In genomic region chr7:73535861-73536200, GRCm38 (mm10) we compare ENCODE assay signal across 9 mouse cellular contexts. TPM values are rescaled to one million over a fixed set of nuclear protein-coding genes. Genes with fewer than 3 reads are reported as not detected.
DNase-seq lines count a peak whose midpoint lies in the region; ATAC-seq lines count a peak whose summit lies in the region.
"Had no signal": no experiment of that assay in that cellular context is flagged by ENCODE, and none has a peak within 500 bp of the region (broad histone marks: within the 10 kb centered on the region; RNA-seq: fewer than 3 reads in every experiment).

No protein-coding gene starts in this region.

- DNase-seq in kidney, adult 18-20 months, result peak; percentile 21
- no peak for DNase-seq in kidney, postnatal 4 days
- no peak for DNase-seq in neural tube, embryonic 10.5 days (ENCODE audit: extremely low spot score, low spot score)
- no peak for DNase-seq in spleen, postnatal 14 days (ENCODE audit: low spot score in 2 of 2)
- DNase-seq in retina, embryonic 14.5 days (ENCODE audit: low spot score), result no peak
- DNase-seq: gastrocnemius, postnatal 25 days had no signal

- peaks cover 52% of the 10 kb centered on the region for H3K4me1 ChIP-seq in neural tube, embryonic 15.5 days
- H3K4me1 ChIP-seq in intestine, embryonic 16.5 days (ENCODE audit: control insufficient read depth, insufficient read depth, low read length), result peaks cover 44% of the 10 kb centered on the region

- no peak overlapping the region for H3K4me3 ChIP-seq in neural tube, embryonic 15.5 days (replicated peaks)
- H3K4me3 ChIP-seq in intestine, embryonic 16.5 days (ENCODE audit: low read length), result no peak overlapping the region
- H3K4me3 ChIP-seq: embryonic facial prominence, embryonic 12.5 days had no signal

- H3K27ac ChIP-seq in neural tube, embryonic 15.5 days (replicated peaks), result peak overlapping the region; percentile 33; the same call in 1 of the 2 replicates
- H3K27ac ChIP-seq in intestine, embryonic 16.5 days (ENCODE audit: low read length), result peak overlapping the region; percentile 72
- H3K27ac ChIP-seq: embryonic facial prominence, embryonic 12.5 days had no signal

- ATAC-seq in neural tube, embryonic 15.5 days (ENCODE audit: low FRiP score), result no peak
- no peak for ATAC-seq in intestine, embryonic 16.5 days

- H3K4me2 ChIP-seq in neural tube, embryonic 15.5 days, result 0 out of 2 replicates have a peak overlapping the region, but pooled peaks have one; percentile 5
- H3K4me2 ChIP-seq in intestine, embryonic 16.5 days (ENCODE audit: low read depth, low read length), result no peak overlapping the region

- WGBS in neural tube, embryonic 15.5 days, result 82% methylated on average over 4 of the region's 4 CpGs
- WGBS in intestine, embryonic 16.5 days, result 47% methylated on average over 4 of the region's 4 CpGs

- H3K9ac ChIP-seq in neural tube, embryonic 15.5 days (replicated peaks), result no peak overlapping the region
- H3K9ac ChIP-seq in intestine, embryonic 16.5 days (ENCODE audit: low read depth, low read length), result no peak overlapping the region
- H3K9ac ChIP-seq: embryonic facial prominence, embryonic 12.5 days had no signal

- H3K9me3 ChIP-seq in neural tube, embryonic 15.5 days (replicated peaks), result no peaks in the 10 kb centered on the region
- H3K9me3 ChIP-seq in intestine, embryonic 16.5 days (ENCODE audit: control insufficient read depth, low read length), result no peaks in the 10 kb centered on the region
- H3K9me3 ChIP-seq: embryonic facial prominence, embryonic 12.5 days had no signal

- no peaks in the 10 kb centered on the region for H3K27me3 ChIP-seq in neural tube, embryonic 15.5 days (replicated peaks)
- H3K27me3 ChIP-seq in intestine, embryonic 16.5 days (replicated peaks; ENCODE audit: control insufficient read depth, insufficient read depth, low read length), result no peaks in the 10 kb centered on the region
- H3K27me3 ChIP-seq: embryonic facial prominence, embryonic 12.5 days had no signal

- 0 out of 2 replicates have a peak, but pooled peaks cover 3% of the 10 kb centered on the region for H3K36me3 ChIP-seq in neural tube, embryonic 15.5 days
- H3K36me3 ChIP-seq in intestine, embryonic 16.5 days (ENCODE audit: control insufficient read depth, insufficient read depth, low read length), result no peaks in the 10 kb centered on the region
- H3K36me3 ChIP-seq: embryonic facial prominence, embryonic 12.5 days had no signal

RNA-seq across cellular contexts. Expression of gene Chd2, which starts 5.8 kb away (rescaled TPM):
- 31.2 and 39.3 TPM in 2 replicates for polyA plus RNA-seq in neural tube, embryonic 15.5 days (2015; fragmentation: Nextera tagmentation; extraction: Ambion mirVana)
- 40.1 and 41.1 TPM in 2 replicates for polyA plus RNA-seq in intestine, embryonic 16.5 days (2015; fragmentation: Nextera tagmentation; extraction: Ambion mirVana)
